Mouse (Mus musculus): ENCODE measurements around the gene Bst1.

Gene Bst1

DNA sequence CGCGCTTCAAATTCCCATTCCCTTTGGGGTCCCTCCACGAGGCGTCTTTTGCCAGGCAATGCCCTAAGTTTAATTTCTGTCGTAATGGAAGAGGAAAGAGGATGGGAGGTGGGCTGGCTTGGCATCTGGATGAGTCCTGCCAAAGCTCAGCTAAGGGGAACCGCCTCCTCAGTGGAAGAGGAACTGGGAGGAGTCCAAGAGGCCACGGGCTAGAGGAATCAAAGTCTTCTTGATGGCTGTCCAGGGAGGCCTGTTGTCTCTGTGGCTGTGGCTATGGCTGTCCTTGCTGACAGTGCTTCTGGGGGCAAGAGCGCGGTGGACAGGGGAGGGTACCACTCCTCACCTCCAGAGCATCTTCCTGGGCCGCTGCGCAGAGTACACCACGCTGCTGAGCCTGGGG is at the start of gene Bst1:
Bst1 (plus strand) TSS at position 191 of the 400 bp plus-strand sequence.
- in situ Hi-C loops (cut with MboI, MseI): no loop called here

DNA sequence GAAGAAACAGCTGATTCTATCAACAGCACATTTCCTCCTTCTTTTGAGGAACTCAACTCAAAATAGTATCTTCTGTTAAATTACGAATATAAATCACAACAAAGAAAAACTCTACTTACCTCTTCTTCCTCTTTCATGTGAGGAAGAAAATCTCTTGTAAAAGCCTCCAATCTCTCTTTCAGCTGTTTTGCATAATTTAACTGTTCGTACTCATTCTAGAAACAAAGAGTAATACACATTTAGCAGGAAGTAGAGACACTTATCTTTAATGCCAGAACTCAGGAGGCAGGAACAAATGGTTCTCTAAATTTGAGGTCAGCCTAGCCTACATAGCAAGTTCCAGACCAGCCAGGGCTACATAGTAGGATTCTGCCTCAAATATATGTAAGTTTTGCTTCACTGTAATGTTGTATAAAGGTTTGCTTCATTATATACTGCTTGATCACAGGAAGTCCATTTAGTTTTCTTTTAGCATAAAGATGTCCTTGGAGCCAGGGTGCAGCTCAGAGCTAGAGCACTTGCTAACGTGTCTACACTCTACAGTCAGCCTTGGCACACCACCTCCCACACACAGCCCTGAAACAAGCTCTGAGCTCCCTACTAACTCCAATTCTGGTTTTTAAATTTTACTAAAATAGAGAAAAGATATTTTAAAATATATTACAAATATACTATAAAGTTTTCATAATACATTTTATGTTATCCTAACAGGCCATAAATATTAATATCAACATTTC is 47.9 kb upstream of the Bst1 start:
- in situ Hi-C loops (cut with MboI, MseI): loop anchor here (10.0 kb wide), 1 partner anchor 76 kb away; no protein-coding TSS in a partner anchor

DNA sequence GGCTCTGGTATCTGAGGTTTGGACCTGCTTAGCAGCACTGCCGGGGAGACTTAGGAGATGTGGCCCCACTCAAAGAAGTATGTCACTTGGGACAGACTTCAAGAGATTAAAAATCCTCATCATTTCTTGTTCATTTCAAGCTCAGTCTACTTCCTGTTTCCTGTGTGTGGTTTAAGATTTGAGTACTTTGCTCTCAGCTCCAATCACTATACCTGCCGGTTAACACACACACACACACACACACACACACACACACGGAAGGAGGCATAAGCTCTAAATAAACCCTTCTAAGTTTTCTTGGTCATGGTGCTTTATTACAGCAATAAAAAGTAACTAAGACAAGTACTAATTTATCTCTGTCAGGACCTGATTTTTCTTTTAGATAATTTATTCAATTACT is 47.1 kb upstream of the Bst1 start:
- in situ Hi-C loops (cut with MboI, MseI): loop anchor here (10.0 kb wide), 1 partner anchor 77 kb away; no protein-coding TSS in a partner anchor

DNA sequence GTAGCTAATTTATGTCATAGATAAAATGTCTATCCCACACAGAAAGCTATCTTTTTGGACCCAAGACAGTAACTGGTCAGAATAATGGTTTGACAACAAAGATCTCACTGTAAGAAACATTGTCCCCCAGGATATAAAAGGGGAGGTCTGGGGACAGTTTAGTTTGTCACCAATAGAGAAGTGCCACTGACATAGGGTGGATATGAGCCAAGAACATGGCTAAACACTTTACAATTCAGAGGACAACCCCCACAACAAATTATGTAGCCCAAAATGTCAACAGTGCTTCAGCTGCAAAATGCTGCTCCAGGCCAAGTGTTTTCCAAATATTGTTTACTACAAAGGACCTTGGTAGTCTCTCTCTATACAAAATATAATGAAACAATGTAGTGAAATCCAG is 42.3 kb upstream of the Bst1 start:
- in situ Hi-C loops (cut with MboI, MseI): loop anchor here (10.0 to 25.0 kb wide), 2 partner anchors 82 to 539 kb away; partner anchors contain the start of gene Cpeb2

DNA sequence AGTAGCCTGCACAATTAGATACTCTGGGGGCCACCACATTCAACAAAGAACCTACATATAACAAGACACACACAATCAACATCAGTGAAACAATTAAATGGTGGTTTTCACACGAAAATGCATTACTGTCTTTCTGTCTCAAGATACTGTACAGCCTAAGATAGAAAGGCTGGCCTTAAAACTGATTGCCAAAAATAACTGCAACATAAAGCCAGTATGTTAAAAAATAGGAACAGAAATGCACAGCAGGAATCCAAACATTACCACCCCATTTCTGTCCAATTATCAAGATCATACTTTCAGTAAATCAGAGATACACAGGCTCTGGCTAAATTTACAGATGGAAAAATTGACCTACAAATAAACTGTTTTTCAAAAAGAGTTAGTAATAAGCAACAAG is 41.7 kb upstream of the Bst1 start:
- in situ Hi-C loops (cut with MboI, MseI): loop anchor here (10.0 to 25.0 kb wide), 2 partner anchors 82 to 540 kb away; partner anchors contain the start of gene Cpeb2

DNA sequence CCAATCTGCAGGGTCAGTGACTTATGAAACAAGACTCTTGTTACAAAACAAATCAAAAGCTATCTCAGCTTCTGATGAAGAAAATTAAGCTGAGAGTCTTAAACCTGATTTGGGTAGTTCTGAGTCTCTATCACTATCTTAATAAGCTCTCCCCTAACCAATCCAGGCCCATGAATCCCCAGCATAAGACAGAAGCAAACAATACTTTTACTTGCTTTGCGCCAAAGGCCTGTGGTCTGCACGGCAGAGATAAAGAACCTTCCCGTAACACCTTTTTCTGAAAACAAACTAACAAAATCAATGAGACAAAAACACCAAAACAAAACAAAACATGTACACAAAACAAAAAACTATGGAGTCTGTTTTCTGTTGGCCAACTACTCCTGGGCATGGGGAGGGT is 40.1 kb upstream of the Bst1 start:
- in situ Hi-C loops (cut with MboI, MseI): loop anchor here (10.0 to 25.0 kb wide), 2 partner anchors 84 to 541 kb away; partner anchors contain the start of gene Cpeb2

DNA sequence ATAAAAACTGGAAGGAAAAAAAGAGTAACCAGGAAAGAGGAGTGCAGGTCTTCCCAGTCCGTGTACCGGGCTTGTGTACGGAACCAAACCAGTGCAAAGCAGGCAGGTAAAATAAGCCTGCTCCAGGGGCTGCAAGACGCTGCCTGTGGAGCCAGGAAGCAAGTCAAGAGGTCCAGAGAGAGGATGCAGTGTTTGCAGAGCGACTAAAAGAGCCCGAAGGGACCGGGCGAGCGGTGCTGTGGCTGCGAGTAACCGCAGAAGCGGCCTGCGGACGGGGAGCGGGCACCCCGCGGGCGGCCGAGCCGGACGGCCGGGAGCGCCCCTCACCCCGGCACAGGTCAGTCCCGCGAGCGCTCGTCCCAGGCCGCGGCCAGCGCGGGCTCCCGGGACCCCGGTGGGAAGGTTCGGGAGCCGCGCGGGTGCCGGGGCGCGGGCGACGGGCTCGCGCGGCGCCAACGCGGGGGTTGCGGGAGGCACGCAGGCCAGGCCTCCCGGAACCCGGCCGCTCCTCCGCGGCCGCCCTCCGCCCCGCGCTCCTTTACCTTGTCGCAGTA is 37.2 kb upstream of the Bst1 start:
- in situ Hi-C loops (cut with MboI, MseI): loop anchor here (25.0 kb wide), 1 partner anchor 544 kb away; the partner anchor contains the start of gene Cpeb2

DNA sequence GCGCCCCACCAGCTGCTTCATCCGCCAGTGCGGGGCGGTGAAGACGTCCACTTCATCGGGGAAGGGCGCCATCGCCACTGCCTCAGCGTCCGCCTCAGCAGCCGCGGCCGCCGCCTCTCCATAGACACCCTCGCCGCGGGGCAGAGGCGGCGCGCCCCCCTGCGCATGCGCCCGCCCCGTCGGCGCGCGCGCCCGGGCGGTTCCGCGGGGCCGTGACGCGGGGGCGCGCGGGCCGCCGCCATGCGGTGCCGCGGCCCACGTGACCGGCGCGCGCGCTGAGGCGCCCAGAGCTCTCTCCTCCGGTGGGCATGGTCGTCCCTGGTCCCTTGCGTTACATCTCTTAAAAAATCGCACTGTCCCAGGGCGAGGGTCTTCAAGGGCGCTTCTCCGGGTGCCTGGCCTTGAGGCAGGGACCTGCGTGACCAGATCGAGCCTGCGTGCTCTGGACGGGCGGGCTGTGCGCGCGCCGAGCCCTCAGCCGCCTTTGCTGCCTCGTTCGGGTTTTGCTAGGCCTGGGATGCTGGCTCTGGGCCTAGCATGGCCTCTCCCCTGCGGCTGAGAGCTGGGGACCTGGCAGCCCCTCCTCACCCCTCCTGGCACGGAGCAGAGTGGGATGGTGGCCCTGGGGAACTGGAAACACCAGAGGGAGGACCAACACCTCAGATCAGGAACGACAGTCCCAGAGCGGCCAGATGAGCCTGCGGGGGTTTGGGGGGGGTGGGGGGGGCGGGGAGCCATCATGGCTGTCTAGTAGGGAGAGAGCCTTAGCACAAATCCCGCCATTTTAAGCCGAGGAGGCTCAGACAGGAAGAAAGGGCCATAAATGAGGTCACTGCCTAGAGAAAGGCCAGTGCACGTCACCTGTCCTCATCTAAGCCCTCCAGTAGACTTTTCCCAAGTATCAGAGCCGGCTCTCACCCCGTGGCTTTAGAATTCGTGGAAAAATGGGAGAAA is 36.4 kb upstream of the Bst1 start:
- in situ Hi-C loops (cut with MboI, MseI): loop anchor here (25.0 kb wide), 1 partner anchor 545 kb away; the partner anchor contains the start of gene Cpeb2

DNA sequence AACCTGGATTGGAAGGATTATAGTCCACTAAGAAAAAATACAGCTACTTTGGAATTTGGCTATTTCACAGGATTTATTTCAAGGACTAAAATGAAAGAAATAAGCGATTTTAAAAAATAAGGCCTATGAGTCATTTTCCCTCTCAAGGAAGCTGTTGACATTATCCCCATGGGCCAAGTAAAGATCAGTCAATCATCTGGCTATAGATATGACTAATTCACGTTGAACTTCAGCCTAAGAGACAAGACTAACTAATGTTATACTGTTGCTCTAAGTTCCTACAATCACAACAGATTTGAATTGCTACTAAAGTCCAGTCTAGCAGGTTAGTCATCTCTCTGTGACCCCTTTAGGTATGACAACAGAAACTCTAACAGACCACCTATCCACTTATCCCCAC is 34.7 kb upstream of the Bst1 start:
- in situ Hi-C loops (cut with MboI, MseI): loop anchor here (25.0 kb wide), 1 partner anchor 547 kb away; the partner anchor contains the start of gene Cpeb2

DNA sequence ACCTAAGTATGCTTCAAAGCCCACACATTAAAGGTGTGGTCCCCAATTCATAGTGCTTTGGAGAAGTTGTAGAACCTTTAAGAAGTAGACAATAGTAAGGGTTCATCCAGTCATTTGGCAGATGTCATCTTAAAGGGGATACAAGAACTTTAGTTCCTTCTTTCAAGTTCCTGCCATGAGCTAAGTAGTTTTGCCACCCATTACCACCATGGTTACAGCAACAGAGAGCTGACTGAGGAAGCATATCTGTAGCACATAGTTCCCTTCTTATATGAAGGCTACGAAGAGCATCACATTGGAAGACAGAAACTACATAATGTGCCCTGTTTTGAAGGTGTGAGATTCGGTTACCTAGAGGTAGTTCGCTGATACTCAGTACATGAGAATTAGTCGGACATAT is 32.1 kb upstream of the Bst1 start:
- in situ Hi-C loops (cut with MboI, MseI): loop anchor here (25.0 kb wide), 1 partner anchor 549 kb away; the partner anchor contains the start of gene Cpeb2

DNA sequence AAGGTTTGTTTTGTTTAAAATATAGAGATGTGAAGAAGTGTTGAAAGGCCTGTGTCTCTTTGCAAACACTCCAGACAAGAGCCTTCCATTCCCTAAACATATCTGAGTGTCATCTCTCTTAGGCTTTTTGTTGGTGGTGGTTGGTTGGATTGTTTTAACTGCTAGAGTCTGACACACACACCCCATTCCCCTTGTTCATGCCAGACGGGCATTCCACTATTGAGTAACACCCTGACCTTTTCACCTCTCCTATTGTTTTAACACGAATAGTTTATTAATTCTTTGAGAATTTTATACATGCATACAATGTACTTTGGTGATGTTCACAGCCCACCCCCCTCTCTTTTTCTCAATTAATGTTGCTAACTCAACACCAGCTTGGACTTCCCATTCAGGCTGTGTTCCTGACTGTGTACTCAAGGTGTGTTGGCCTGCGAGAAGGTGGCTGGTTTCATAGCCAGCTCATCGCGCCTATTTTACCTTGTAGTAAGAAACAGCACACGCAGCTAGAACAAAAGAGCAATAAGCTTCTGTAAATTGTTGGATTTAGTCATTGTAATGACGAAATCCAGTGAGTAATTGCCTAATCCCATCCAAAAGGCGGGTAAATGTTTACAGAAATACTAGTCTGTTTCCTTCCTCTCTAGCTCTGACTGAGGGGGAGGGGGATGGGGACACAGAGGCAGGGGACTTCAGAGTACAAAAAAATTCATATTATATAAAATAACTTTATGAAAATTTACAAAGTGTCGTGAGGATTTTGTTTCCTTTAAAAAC is 30.5 kb upstream of the Bst1 start:
- in situ Hi-C loops (cut with MboI, MseI): loop anchor here (25.0 kb wide), 1 partner anchor 551 kb away; the partner anchor contains the start of gene Cpeb2

DNA sequence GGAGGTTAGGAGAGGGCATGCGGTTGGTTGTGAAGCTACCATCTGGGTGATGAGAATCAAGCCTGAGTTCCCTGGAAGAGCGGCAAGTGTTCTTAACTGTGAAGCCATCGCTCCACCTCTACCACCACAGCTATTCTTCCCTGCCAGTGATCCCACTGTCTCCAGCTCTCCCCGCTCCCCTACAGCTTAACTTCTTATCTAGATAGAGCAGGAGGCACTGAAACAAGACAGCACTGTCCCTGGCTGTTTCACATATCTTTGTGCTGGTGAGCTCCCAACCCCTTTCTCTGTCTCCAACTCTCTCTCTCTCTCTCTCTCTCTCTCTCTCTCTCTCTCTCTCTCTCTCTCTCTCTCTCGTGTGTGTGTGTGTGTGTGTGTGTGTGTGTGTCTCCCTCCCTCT is 26.3 kb upstream of the Bst1 start:
- in situ Hi-C loops (cut with MboI, MseI): loop anchor here (25.0 kb wide), 1 partner anchor 555 kb away; the partner anchor contains the start of gene Cpeb2

DNA sequence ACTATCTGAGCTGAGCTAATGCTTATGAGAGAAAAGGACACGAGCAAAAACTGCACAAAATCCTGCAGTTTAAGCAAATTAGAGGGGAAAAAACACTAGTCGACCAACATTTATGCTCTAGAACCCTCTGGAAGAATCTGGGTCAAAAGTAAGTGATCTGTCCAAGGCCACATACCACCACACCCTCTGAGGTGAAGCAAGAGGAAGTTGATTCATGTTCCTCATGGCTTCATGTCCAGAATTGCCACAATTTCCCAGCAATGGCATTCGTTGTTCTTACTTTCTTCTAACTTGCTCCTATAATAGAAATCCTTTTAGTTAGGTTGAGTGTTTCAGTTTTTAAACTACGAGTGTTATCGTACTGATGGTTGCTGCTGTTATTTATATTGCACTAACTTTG is 19.2 kb upstream of the Bst1 start:
- in situ Hi-C loops (cut with MboI, MseI): loop anchor here (25.0 kb wide), 1 partner anchor 562 kb away; the partner anchor contains the start of gene Cpeb2

DNA sequence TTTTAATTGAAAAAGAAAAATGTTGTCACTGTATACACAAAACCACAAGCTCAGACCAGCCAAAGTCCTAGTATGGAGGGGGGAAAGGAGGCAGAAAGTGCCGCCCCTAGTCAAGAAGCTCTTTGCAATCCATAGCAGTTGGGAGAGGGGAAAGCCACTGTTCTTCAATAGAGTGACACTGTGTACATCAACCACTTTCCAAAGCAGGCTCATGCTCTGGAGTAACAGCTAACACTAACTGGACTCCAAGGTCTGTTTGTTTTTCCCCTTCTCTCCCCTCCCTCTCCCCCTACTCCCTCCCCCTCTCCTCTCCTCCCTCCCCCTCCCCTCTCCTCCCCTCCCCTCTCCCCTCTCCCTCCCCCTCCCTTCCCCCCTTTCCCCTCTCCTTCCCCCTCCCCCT is 18.0 kb upstream of the Bst1 start:
- in situ Hi-C loops (cut with MboI, MseI): no loop called here

DNA sequence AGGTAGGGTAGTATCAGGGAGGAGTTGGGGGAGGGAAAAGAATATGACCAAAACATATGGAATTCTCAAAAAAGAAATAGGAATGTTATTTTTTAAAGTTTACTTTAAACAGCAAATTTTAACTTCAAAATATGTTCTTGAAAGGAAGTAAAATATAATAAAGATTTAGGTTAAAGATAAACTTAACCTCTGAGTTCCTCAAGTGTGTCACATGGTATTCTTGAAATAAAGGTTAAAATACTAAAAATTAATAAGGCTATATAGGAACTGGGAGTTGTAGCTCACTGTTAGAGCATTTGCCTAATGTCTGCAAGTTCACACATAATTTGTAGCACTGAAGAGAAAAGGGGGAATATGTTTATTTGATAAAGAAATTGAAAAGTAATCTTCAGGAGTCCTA is 17.4 kb upstream of the Bst1 start:
- in situ Hi-C loops (cut with MboI, MseI): no loop called here

DNA sequence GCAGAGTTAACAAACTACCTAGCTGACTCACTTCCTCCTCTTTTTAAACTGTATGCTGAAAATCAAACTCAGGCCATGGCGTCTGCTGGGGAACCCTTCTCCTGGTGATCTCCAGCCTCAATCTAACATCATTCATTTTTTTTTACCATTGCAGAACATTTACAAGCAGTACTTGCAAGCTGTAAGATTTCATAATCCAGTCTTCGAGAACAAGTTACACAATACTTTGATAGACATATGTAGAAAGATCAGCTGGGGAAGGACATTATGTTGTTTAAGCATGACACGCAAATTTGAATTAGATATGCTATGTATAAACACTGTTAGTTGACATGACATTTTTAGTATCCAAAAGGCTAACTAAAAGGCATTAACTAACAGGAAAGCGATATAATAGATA is 16.9 kb upstream of the Bst1 start:
- in situ Hi-C loops (cut with MboI, MseI): no loop called here

DNA sequence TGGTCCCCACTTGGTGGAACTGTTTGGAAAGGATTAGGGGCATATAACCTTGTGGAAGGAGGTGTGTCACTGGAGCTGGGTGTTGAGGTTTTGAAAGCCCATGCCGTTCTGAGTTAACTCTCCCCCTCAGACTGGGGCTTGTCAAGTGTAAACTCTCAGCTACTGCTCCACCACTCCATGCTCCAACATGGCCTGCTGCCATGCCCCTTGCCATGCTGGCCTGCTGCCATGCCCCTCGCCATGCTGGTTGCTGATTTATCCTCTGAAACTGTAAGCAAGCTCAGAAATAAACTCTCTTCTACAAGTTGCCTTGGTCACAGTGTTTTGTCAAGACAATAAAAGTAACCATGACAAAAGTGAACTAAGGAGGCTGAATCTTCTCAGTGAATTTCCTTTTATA is 13.3 kb upstream of the Bst1 start:
- in situ Hi-C loops (cut with MboI, MseI): no loop called here

DNA sequence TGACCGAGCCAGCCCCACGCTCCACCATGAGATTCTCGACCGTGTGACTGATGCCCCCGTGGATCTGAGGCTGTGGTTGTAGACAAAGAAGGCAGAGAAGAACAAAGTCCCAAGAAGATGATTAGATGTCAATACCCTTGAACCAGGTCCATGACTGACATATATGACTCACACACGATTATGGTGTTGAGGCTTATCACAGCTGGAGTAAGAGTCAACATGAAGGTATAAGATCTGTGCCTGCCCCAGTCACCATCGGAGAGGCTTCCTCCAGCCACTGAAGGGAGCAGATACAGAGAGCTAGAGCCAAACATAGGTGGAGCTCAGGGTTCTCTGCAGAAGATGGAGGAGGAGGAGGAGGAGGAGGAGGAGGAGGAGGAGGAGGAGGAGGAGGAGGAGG is 12.3 kb upstream of the Bst1 start:
- in situ Hi-C loops (cut with MboI, MseI): no loop called here

DNA sequence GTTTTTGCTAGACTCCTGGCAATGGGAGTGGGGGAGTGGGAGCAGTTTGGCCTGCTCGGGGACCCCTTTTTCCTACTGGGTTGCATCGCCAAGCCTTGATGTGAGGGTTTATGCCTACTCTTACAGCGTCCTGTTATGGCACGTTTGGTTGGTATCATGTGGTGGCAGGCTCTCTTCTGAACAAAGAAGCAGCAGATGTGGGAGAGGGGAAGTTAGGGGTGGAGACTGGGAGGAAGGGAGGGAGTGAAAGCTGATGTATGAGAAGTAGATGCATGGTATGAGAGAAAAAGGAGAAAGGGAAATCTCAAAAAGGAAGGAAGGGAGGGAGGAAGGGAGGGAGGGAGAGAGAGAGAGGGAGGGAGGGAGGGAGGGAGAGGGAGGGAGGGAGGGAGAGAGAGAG is 11.8 kb upstream of the Bst1 start:
- in situ Hi-C loops (cut with MboI, MseI): no loop called here

All from T-helper 2 cell (primary cell).